Mouse (Mus musculus): Measurements from ENCODE around the gene Rnf19b. TPM values are rescaled to one million over a fixed set of nuclear protein-coding genes. Genes with fewer than 3 reads are reported as not detected.

Rnf19b gene
- polyA plus RNA-seq, 1 experiment from 2014 or later, result 5.6 TPM

DNA sequence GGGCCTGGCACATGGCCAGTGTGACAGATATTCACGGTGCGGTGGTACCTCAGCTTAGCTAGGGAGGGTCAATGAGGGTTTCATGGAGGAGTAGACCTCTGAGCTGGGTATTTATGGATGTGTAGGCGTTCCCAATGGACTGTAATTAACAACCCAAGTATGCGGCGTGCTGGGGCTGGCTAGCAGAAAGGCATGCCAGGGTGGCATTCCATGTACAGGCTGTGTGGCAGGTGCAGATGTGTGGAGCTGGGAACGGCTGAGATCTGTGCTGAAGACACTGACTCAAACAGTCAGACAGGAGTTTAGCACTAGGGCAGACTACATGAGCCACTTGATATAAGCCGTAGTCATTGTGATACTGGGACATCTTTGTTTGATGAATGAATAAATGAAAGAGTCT lies 50.6 kb downstream of the Rnf19b start:
- no peaks in the 10 kb centered on the region for H3K36me3 ChIP-seq (ENCODE audit: control insufficient read depth, insufficient read depth, low read length)
- H3K9ac ChIP-seq (ENCODE audit: low read depth, low read length), result 0 out of 2 replicates have a peak overlapping the region, but pooled peaks have one; percentile 0
- WGBS, result 79% methylated on average over 7 of the region's 7 CpGs
- no peak overlapping the region; the same call in 1 of the 2 replicates for H3K4me2 ChIP-seq (ENCODE audit: low read depth, low read length)
- H3K4me1 ChIP-seq (ENCODE audit: control insufficient read depth, insufficient read depth, low read length), result peaks cover 35% of the 10 kb centered on the region
- no peak for ATAC-seq
- no peak overlapping the region for H3K4me3 ChIP-seq (ENCODE audit: low read length)
- H3K27me3 ChIP-seq (replicated peaks; ENCODE audit: control insufficient read depth, insufficient read depth, low read length), result no peaks in the 10 kb centered on the region; the same call in 1 of the 2 replicates
- no peaks in the 10 kb centered on the region for H3K9me3 ChIP-seq (ENCODE audit: control insufficient read depth, low read length)
- 0 out of 2 replicates have a peak overlapping the region, but pooled peaks have one; percentile 19 for H3K27ac ChIP-seq (ENCODE audit: low read length)

DNA sequence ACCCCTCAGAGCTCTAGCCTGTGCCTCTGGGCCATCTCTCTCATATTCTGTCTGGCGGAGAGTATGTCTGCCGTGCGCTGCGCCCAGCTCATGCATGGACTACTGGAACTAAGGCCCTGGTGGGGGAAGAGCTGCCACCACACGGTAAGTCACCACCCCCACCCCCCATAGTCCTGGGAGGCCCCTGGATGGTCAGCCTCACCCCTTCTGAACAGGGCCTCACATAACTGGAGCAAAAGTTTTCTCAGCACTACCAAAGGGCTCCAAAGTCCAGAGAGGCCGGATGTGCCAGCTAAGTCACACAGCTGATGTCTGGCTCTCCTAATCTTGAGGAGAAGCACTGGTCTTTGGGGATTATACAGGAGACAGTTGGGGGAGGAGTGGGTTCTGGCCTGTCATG lies 52.7 kb downstream of the Rnf19b start:
- Histone ChIP-seq H3K9ac (ENCODE audit: low read depth, low read length) (no peak overlapping the region), H3K9me3 (ENCODE audit: control insufficient read depth, low read length) (no peaks in the 10 kb centered on the region), H3K4me2 (ENCODE audit: low read depth, low read length) (no peak overlapping the region), H3K27me3 (replicated peaks; ENCODE audit: control insufficient read depth, insufficient read depth, low read length) (no peaks in the 10 kb centered on the region; the same call in 1 of the 2 replicates), H3K4me1 (ENCODE audit: control insufficient read depth, insufficient read depth, low read length) (peaks cover 26% of the 10 kb centered on the region), H3K36me3 (ENCODE audit: control insufficient read depth, insufficient read depth, low read length) (no peaks in the 10 kb centered on the region), H3K27ac (ENCODE audit: low read length) (peak overlapping the region; percentile 60), H3K4me3 (ENCODE audit: low read length) (no peak overlapping the region)
- peak; percentile 60 for ATAC-seq
- 85% methylated on average over 6 of the region's 6 CpGs for WGBS

DNA sequence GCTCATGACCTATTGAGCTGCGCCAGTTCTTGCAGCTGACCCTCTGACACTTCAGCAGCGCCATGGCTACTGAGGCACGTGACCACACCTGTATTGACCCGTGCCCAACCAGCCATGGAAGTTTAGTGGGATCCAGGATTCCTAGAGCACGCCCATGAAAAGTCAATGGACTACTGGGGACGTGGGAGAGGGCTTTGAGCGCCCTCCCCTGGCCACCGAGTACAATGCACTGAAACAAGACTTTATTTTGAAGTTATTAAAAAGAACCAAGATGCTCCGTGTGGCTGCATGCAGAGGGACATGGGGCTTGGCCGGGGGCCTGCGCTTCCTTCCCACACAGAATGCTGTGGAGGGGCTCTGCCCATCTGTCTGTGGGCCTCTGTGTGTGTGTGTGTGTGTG lies 53.3 kb downstream of the Rnf19b start:
- Histone ChIP-seq H3K4me1 (ENCODE audit: control insufficient read depth, insufficient read depth, low read length) (peaks cover 26% of the 10 kb centered on the region), H3K4me3 (ENCODE audit: low read length) (no peak overlapping the region), H3K27ac (ENCODE audit: low read length) (peak overlapping the region; percentile 55; the same call in 1 of the 2 replicates), H3K27me3 (replicated peaks; ENCODE audit: control insufficient read depth, insufficient read depth, low read length) (no peaks in the 10 kb centered on the region), H3K4me2 (ENCODE audit: low read depth, low read length) (no peak overlapping the region), H3K9me3 (ENCODE audit: control insufficient read depth, low read length) (no peaks in the 10 kb centered on the region), H3K36me3 (ENCODE audit: control insufficient read depth, insufficient read depth, low read length) (no peaks in the 10 kb centered on the region), H3K9ac (ENCODE audit: low read depth, low read length) (0 out of 2 replicates have a peak overlapping the region, but pooled peaks have one; percentile 15)
- ATAC-seq, result no peak
- 47% methylated on average over 11 of the region's 11 CpGs for WGBS

DNA sequence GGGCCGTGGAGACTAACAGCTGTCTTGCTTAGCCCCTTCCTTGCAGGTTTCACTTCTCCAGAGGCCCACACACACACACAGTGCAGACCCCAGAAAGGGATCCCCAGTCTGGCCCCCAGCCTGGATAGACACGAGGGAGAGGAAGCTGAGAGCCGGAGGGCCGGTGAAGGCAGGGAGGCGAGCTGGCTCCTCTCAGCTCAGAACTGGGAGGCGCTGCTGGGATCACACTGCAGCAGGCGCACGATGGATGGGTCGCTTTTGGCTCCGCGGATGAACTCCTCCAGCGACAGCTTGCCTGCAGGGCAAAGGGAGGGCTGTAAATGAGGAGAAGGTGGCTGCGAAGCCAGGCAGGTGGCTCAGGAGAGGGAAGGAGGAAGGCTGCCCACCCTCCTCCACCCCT lies 54.2 kb downstream of the Rnf19b start:
- Histone ChIP-seq H3K4me1 (ENCODE audit: control insufficient read depth, insufficient read depth, low read length) (peaks cover 21% of the 10 kb centered on the region), H3K27me3 (replicated peaks; ENCODE audit: control insufficient read depth, insufficient read depth, low read length) (no peaks in the 10 kb centered on the region), H3K27ac (ENCODE audit: low read length) (no peak overlapping the region), H3K4me3 (ENCODE audit: low read length) (no peak overlapping the region), H3K36me3 (ENCODE audit: control insufficient read depth, insufficient read depth, low read length) (no peaks in the 10 kb centered on the region), H3K9ac (ENCODE audit: low read depth, low read length) (peak overlapping the region; percentile 15; the same call in 1 of the 2 replicates), H3K4me2 (ENCODE audit: low read depth, low read length) (0 out of 2 replicates have a peak overlapping the region, but pooled peaks have one; percentile 11), H3K9me3 (ENCODE audit: control insufficient read depth, low read length) (no peaks in the 10 kb centered on the region)
- 52% methylated on average over 13 of the region's 13 CpGs for WGBS
- no peak for ATAC-seq

DNA sequence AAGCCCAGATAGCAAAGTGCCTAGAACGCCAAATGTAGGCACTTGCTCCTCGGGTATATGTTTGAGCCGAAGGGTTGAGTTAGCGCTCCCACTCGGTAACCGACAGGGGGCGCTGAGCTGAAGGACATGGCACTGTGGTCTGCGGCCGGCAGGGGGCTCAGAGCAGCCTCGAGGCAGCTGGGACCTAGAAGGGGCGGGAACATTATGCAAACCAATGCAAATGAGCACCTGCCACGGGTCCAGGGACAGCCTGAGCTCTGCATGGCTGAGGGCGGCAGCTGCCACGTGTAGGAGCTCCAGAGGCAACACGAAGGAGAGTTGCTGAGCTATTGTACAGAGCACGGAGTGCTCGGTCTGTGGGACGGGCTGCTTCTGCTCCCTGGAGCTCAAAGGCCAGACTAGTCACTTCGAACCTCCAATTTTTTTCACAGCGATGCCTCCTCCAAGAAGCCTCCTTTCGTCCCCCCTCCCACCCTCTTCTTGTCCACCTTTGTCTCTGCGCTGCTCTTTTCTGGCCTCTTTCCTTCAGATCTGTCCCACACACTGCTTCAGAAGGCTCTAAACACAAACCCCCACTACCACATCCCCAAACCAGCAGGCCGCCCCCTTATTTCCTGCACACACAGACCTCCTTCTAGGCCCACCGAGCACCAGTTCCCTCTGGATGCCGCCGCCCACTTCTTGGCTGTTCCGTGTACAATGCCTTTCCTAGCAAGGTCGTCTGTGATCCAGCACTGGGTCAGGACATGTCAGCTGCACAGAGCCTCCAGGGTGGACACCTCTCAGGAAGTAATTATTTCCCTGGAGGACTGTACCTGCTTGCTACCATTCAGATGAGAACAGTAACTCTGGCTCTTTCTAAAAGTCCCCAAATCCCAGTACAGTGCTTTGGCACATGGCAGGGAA lies 55.3 kb downstream of the Rnf19b start:
- Histone ChIP-seq H3K4me3 (ENCODE audit: low read length) (no peak overlapping the region), H3K4me1 (ENCODE audit: control insufficient read depth, insufficient read depth, low read length) (peaks cover 12% of the 10 kb centered on the region), H3K9me3 (ENCODE audit: control insufficient read depth, low read length) (no peaks in the 10 kb centered on the region), H3K27me3 (replicated peaks; ENCODE audit: control insufficient read depth, insufficient read depth, low read length) (no peaks in the 10 kb centered on the region), H3K4me2 (ENCODE audit: low read depth, low read length) (no peak overlapping the region), H3K36me3 (ENCODE audit: control insufficient read depth, insufficient read depth, low read length) (no peaks in the 10 kb centered on the region), H3K9ac (ENCODE audit: low read depth, low read length) (no peak overlapping the region), H3K27ac (ENCODE audit: low read length) (no peak overlapping the region)
- 34% methylated on average over 28 of the region's 28 CpGs for WGBS
- peak; percentile 57 for ATAC-seq

DNA sequence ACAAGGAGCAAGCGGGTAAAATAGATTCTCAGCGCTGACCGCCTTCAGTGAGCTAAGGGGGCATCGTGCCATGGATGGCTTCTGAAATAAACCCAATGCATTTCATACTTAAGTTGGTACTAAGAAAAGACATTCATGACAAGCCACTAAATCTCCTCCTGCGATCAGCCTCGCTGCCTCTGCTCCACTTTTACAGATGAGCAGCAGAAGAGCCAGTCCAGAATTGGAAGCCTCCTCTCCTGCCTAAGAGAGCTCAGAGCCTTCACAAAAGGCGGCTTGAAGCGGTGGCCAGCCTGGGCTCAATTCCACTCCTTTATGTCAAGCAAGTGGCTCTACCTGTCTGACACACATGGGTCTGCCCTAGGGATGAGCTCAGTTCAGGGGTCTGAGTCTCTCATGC lies 58.6 kb downstream of the Rnf19b start:
- Histone ChIP-seq H3K9me3 (ENCODE audit: control insufficient read depth, low read length) (no peaks in the 10 kb centered on the region), H3K36me3 (ENCODE audit: control insufficient read depth, insufficient read depth, low read length) (no peaks in the 10 kb centered on the region), H3K27me3 (replicated peaks; ENCODE audit: control insufficient read depth, insufficient read depth, low read length) (peaks cover 16% of the 10 kb centered on the region), H3K4me3 (ENCODE audit: low read length) (no peak overlapping the region), H3K4me1 (ENCODE audit: control insufficient read depth, insufficient read depth, low read length) (peaks cover 14% of the 10 kb centered on the region), H3K4me2 (ENCODE audit: low read depth, low read length) (no peak overlapping the region), H3K9ac (ENCODE audit: low read depth, low read length) (no peak overlapping the region), H3K27ac (ENCODE audit: low read length) (no peak overlapping the region)
- ATAC-seq, result no peak
- WGBS, result 88% methylated on average over 8 of the region's 8 CpGs

DNA sequence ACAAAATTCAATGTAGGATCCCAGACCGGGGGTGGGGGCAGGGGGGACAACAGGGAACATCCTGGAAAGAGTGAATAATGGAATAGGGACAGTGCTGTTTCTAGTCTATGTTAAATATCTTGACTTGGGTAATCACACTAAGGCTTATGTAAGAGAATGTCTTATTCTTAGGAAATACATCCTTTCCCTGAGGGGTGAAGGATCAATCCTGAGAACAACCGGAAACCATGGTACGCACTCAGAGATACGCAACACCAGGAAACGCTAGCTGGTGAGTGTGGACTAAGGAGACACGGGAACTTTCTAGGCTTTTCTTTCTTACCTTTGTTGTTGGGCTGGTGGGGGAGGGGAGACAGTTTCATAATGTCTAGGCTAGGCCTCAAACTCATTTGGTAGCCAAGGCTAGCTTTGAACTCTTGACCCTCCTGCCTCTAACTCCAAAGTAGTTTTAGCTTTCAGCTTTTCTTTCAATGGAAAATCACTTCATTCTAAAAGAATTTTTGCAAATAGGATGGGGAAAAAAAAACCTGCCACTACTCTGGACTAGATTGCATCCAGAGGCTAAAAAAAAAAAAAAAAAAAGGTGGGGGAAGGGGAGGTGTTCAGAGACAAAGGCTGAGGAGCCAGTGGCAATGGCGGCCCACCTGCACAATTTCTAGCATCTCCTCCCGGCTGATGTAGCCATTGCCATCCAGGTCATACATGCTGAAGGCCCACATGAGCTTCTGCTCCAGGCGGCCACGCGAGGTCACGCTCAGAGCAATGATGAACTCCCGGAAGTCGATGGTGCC lies 59.8 kb downstream of the Rnf19b start:
- Histone ChIP-seq H3K9ac (ENCODE audit: low read depth, low read length) (no peak overlapping the region), H3K4me2 (ENCODE audit: low read depth, low read length) (no peak overlapping the region), H3K36me3 (ENCODE audit: control insufficient read depth, insufficient read depth, low read length) (no peaks in the 10 kb centered on the region), H3K4me1 (ENCODE audit: control insufficient read depth, insufficient read depth, low read length) (peaks cover 9% of the 10 kb centered on the region), H3K9me3 (ENCODE audit: control insufficient read depth, low read length) (no peaks in the 10 kb centered on the region), H3K4me3 (ENCODE audit: low read length) (no peak overlapping the region), H3K27me3 (replicated peaks; ENCODE audit: control insufficient read depth, insufficient read depth, low read length) (peaks cover 26% of the 10 kb centered on the region), H3K27ac (ENCODE audit: low read length) (no peak overlapping the region)
- no peak for ATAC-seq
- WGBS, result 86% methylated on average over 14 of the region's 14 CpGs

DNA sequence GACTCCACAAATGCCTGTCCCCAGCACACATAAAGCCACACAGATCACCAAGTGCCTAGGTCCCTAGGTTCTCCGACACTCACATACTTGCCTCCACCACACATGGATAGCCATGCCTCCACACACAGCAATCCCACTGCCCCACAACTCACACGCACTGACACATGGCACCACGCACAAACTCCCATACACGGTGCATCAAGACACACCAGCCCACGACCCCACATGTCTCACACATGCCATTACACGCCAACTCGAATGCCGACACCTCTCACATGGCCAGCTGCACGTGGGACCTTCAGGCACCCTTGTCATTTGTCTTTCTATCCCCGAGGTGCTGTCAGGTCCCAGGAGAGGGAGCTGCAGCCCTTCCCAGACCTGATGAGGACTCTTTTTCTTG lies 61.6 kb downstream of the Rnf19b start:
- Histone ChIP-seq H3K27me3 (replicated peaks; ENCODE audit: control insufficient read depth, insufficient read depth, low read length) (peaks cover 26% of the 10 kb centered on the region), H3K4me1 (ENCODE audit: control insufficient read depth, insufficient read depth, low read length) (peaks cover 5% of the 10 kb centered on the region), H3K4me3 (ENCODE audit: low read length) (no peak overlapping the region), H3K9ac (ENCODE audit: low read depth, low read length) (no peak overlapping the region), H3K27ac (ENCODE audit: low read length) (no peak overlapping the region), H3K36me3 (ENCODE audit: control insufficient read depth, insufficient read depth, low read length) (no peaks in the 10 kb centered on the region), H3K9me3 (ENCODE audit: control insufficient read depth, low read length) (no peaks in the 10 kb centered on the region), H3K4me2 (ENCODE audit: low read depth, low read length) (no peak overlapping the region)
- no peak for ATAC-seq
- 74% methylated on average over 10 of the region's 10 CpGs for WGBS

Measured in intestine, embryonic 16.5 days (tissue).